Mouse (Mus musculus) adrenal gland, adult 18-20 months (tissue): ENCODE results near the gene Csnk2b. TPM values are rescaled to one million over a fixed set of nuclear protein-coding genes. Genes with fewer than 3 reads are reported as not detected.

Experiments
- DNase-seq, 2 experiments: peaks; one replicate each; pipeline ENCODE4 v3.0.0; 2021 to 2022; ENCODE audit warnings: low spot score in 2 of 2
- total RNA-seq, 2 experiments: library from RNA; stranded (reverse); gene quantifications; 1 replicate in 1 of 2; 2 replicates in 1 of 2; pipeline ENCODE4 v1.2.3; 2021

The Csnk2b gene
- total RNA-seq, 2 experiments from 2014 or later: 192 to 217 TPM

DNA sequence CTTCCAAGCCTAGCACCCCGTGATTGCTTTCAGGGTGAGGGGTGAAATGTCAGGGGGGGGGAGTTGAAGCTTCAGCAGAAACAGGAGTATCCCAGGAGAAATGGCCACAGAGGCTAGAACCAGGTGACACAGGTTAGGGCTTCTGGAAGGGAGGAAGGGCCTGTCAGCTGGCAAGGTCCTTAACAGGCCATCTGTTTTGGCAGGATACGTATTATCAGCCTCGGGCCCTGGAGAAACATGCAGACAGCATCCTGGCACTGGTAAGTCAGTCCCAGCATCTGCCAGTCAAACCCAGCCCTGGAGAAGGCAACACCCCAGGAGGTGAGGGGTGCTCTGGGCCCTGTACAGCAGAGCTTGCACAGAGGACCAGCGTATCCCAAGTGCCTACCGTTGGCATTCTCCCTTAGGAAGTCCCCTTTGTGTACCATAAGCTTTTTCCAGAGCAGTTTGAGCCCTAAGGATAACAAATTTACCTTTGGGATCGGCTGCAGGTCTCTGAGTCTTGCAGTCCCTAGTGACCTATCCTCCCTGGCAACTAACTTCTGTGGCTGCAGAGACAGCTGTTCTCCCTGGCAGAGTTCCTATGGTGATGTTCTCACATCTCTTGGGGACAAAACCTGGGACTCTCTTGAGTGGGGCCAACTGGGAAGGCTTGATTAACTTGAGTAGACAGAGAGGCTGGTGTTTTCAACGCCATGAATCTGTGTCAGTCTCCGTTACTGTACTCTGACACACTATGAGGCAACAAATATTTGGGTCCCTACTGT lies 31.5 kb downstream of the Csnk2b start:
- DNase-seq: no peak

GRCm38 (mm10) chr17:35088825-35089644 lies 32.8 kb downstream of the Csnk2b start, which contains the start of gene Abhd16a:
Gene Abhd16a (plus strand): TSS chr17:35089263.
- peak; percentile 89 for DNase-seq

- DNase-seq: no peak
Observed at GRCm38 (mm10) chr17:35088151-35088550, 33.7 kb downstream of the Csnk2b start.

GRCm38 (mm10) chr17:35085208-35085865 lies 36.5 kb downstream of the Csnk2b start, which contains the start of gene Ly6g6f:
Gene Ly6g6f (minus strand): TSS chr17:35085610.
- DNase-seq: no peak

- DNase-seq: no peak
Observed at GRCm38 (mm10) chr17:35083929-35084497, 37.8 kb downstream of the Csnk2b start.

DNA sequence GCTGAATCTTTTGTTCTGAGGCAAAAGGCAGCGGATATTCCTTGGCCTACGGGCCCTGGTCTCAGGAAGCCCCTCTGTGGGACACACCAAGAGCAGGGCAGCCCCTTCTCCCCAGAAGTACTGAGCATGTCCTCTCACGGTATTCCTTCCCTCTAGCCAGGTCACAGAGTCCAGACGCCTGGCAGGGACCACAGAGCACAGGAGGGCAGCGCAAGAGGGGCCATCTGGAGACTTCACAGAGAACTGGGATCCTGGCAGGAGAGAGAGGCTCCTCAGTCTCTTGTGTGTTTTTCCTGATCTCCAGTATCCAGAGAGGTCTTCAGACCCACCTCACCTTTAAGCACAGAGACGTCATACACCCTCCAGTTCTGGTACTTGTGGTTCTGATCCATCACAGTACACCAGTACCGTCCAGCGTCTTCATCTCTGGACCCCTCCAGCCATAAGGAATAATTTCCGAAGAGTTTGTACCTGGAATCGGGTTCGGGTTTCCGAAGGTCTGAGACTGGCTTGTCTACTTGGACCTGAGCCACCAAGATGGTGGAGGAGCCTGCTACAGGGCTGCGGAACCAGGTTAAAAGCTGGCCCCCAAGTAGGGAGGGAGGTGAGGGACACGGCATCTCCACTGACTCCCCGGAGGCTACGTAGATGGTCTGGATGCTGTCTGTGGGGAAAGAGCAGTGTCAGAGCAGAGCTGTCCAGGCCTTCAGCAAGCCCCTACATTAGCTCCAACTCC lies 38.8 kb downstream of the Csnk2b start:
- DNase-seq: no peak

- no peak for DNase-seq
Observed at GRCm38 (mm10) chr17:35080710-35081109, 41.1 kb downstream of the Csnk2b start.

DNA sequence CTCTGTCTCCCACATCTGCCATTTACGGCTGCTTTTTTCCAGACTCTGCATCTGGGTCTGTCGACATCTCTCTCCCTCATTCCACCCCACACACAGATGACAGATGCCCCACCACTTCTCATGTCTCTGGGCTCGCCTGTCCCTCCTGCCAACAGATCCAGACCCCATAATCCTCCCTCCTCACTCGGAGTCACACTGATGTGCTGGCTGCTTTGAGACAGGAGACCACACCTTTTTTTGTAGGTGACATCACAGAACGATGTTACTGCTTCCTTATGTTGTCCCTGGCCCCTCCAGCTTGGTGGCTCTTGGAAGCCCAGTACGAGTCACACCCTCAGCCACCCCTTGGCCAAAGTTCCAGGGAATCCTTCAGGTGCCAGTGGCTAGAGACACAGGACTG lies 41.6 kb downstream of the Csnk2b start:
- DNase-seq: no peak

DNA sequence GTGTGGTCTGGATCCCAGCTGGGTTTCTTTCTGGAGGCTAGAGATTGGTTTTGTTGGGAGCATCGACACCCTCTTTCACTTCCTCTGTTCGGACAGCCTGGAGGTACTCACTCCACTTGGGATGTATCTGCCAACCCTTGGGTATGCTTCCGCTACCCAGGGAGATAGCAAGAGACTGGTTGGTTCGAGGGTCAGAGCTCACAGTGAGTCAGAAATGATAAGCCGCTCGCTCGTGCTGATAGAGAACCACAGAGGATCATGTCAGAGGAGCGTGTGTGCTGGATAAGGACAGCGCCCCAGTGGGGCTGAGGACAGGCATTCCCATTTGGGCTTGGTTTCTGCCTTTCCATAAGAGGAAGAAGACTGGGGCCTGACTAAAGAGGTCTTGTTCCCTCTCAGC lies 42.1 kb downstream of the Csnk2b start:
- DNase-seq: no peak

- no peak for DNase-seq
Observed at GRCm38 (mm10) chr17:35077786-35078233, 44.0 kb downstream of the Csnk2b start, which contains the start of gene Ly6g6d. Gene Ly6g6d (minus strand): TSS chr17:35078065.

- no peak for DNase-seq
Observed at GRCm38 (mm10) chr17:35077285-35077684, 44.6 kb downstream of the Csnk2b start.

DNA sequence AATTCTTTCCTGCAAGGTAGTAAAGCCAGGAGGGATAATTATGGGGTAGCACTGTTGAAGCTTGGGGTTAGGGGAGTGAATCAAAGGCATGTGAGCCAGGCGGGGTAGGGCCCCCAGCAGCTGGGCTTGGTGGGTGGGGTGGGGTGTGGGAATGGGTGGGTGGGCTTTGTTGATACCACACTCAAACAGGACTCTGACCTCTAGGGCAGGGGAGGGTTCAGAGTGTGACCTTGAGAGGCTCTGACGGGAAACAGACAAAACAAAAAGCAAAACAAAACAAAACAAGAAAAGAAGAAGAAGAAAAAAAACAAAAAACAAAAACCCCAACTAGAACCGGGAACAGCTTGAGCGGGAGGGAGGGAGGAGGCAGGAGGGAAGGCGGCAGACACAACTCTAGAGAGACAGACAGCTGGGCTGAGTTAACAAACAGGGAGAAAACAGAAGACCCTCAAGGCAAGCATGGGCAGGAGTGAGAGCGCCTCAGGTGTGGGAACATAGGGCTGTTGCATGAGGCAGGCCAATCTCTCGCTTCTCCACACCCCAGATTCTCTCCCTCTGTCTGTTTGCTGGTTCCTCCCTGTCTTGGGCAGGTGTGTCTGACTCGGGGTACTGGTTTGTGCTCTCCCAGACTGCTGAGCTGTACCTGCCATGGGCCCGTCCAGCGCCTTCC lies 45.2 kb downstream of the Csnk2b start, which contains the start of gene Ly6g6e:
Ly6g6e (plus strand) TSS at position 396 of the 670 bp plus-strand sequence.
- DNase-seq: no peak

GRCm38 (mm10) chr17:35074097-35074496 lies 47.8 kb downstream of the Csnk2b start:
- no peak for DNase-seq

DNA sequence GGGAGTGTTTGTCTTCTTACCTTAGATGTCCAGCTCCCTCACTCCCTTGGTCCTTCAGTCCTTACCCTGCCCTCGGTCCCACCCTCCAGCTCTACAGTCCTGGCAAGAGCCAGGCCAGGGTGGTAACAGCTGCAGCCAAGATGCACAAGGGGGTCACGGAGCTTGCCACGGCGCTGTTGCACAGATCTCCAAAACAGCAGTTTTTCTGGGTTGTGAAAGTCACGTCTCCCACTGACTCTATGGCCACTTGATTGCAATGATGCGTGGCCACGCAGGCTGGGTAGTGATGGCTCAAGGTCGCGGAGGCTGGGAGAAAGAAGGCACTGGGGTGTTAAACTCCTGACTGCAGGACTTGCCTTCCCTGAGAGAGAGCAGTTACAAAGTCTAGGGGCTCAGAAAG lies 50.4 kb downstream of the Csnk2b start:
- DNase-seq: no peak

DNA sequence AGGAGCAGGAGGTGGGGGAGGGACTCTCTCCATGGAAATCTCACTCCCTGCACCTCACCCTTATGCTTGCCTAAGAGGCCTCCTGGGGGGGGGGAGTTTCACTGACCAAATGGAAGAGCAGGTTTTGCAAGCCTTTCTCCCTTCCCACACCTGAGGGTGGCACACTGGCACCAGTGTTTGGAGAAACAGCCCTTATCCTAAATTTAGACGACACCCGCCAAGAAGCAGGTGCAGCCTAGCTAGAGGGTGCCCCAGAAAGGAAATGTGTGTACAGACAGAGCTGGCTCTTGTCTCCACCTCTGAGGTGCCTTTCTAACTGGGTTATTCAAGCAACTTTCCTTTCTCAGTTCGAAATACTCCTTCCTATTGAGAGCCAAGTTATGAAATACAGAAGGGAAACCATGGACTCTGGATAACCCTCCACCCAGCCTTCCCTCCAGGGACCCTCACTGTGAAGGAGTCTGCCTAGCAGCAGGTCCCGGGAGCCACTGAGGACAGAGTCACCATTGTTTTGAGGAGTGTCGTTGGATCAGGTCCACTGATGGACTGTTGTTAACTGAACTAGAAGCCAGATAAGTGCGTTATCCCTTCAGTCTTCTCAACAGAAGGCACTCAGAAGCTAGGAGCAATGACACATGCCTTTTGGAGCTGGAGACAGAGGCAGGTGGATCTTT lies 51.2 kb downstream of the Csnk2b start:
- DNase-seq: no peak

GRCm38 (mm10) chr17:35068213-35068914 lies 53.5 kb downstream of the Csnk2b start:
- DNase-seq: no peak
